Comparison of ENCODE assay signal across 19 mouse cellular contexts in the genomic region with DNA sequence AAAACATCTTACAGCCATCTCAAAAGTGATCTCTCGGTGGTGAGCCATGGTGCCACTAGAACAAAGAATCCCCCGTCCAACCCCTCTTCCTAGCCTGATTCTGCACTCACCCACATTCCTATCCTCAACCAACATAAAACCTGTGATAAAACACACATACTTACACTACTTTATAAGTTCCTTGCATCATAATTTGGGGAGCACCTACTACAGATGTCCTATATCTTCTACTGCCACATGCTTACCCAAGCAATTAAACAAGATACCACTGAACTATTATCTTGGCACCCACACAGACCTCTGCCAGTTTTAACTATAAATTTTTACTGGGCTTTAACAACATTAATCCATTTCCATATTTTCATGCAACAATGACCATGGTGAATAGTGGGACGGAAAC.
A peak's percentile ranks its signal among the peaks of the same experiment; 100 is the strongest.
DNase-seq lines count a peak whose midpoint lies in the region; ATAC-seq and TF ChIP-seq lines count a peak whose summit lies in the region.
"Had no signal": no experiment of that assay in that cellular context is flagged by ENCODE, and none has a peak within 500 bp of the region (broad histone marks: within the 10 kb centered on the region; RNA-seq: fewer than 3 reads in every experiment).

No protein-coding gene starts in this region.

- no peaks in the 10 kb centered on the region for H3K27me3 ChIP-seq in liver, embryonic 13.5 days
- no peaks in the 10 kb centered on the region for H3K27me3 ChIP-seq in liver, embryonic 11.5 days (replicated peaks; ENCODE audit: control insufficient read depth, insufficient read depth, low read length)
- no peaks in the 10 kb centered on the region for H3K27me3 ChIP-seq in liver, embryonic 15.5 days
- no peaks in the 10 kb centered on the region for H3K27me3 ChIP-seq in liver, postnatal 0 days (ENCODE audit: insufficient read depth, low read length)
- H3K27me3 ChIP-seq: embryonic facial prominence, embryonic 12.5 days; forebrain, embryonic 13.5 days; forebrain, embryonic 15.5 days had no signal

- H3K27ac ChIP-seq in liver, embryonic 13.5 days: no peak overlapping the region
- no peak overlapping the region for H3K27ac ChIP-seq in liver, embryonic 11.5 days (ENCODE audit: low read depth, low read length)
- no peak overlapping the region for H3K27ac ChIP-seq in liver, embryonic 15.5 days (replicated peaks)
- no peak overlapping the region for H3K27ac ChIP-seq in liver, postnatal 0 days (ENCODE audit: low read depth)
- H3K27ac ChIP-seq: embryonic facial prominence, embryonic 10.5 days; embryonic facial prominence, embryonic 12.5 days; forebrain, embryonic 13.5 days; forebrain, embryonic 15.5 days had no signal

- peaks cover 16% of the 10 kb centered on the region for H3K4me1 ChIP-seq in liver, embryonic 13.5 days (replicated peaks)
- H3K4me1 ChIP-seq in liver, embryonic 11.5 days (replicated peaks; ENCODE audit: control insufficient read depth, insufficient read depth, low read length): no peaks in the 10 kb centered on the region
- peaks cover 14% of the 10 kb centered on the region for H3K4me1 ChIP-seq in liver, embryonic 15.5 days (replicated peaks)
- H3K4me1 ChIP-seq in liver, postnatal 0 days (ENCODE audit: insufficient read depth): no peaks in the 10 kb centered on the region
- H3K4me1 ChIP-seq: embryonic facial prominence, embryonic 10.5 days; embryonic facial prominence, embryonic 12.5 days; forebrain, embryonic 13.5 days; forebrain, embryonic 15.5 days had no signal

- peak; percentile 40 for TF ChIP-seq EP300 in liver, postnatal 0 days (IDR thresholded peaks at IDR 0.05; ENCODE audit: low read depth)

- no peak overlapping the region for H3K4me2 ChIP-seq in liver, embryonic 13.5 days
- H3K4me2 ChIP-seq in liver, embryonic 11.5 days: no peak overlapping the region
- no peak overlapping the region for H3K4me2 ChIP-seq in liver, embryonic 15.5 days
- H3K4me2 ChIP-seq in liver, postnatal 0 days (ENCODE audit: low read depth, low read length): no peak overlapping the region
- H3K4me2 ChIP-seq: embryonic facial prominence, embryonic 12.5 days; forebrain, embryonic 13.5 days; forebrain, embryonic 15.5 days had no signal

- TF ChIP-seq CTCF in liver, postnatal 0 days (IDR thresholded peaks at IDR 0.05; ENCODE audit: low read depth): no peak

- 66% methylated on average over 3 of the region's 3 CpGs for WGBS in liver, embryonic 13.5 days (ENCODE audit: insufficient replicate concordance)
- WGBS in liver, embryonic 11.5 days: 86% methylated on average over 3 of the region's 3 CpGs
- WGBS in liver, embryonic 15.5 days (ENCODE audit: insufficient replicate concordance): 63% methylated on average over 3 of the region's 3 CpGs
- WGBS in liver, postnatal 0 days (ENCODE audit: insufficient replicate concordance): 68% methylated on average over 3 of the region's 3 CpGs

- no peaks in the 10 kb centered on the region for H3K36me3 ChIP-seq in liver, embryonic 13.5 days
- H3K36me3 ChIP-seq in liver, embryonic 11.5 days (ENCODE audit: control insufficient read depth, insufficient read depth, low read length): no peaks in the 10 kb centered on the region
- H3K36me3 ChIP-seq in liver, embryonic 15.5 days (replicated peaks): no peaks in the 10 kb centered on the region
- H3K36me3 ChIP-seq in liver, postnatal 0 days (replicated peaks; ENCODE audit: insufficient read depth, low read length): no peaks in the 10 kb centered on the region
- H3K36me3 ChIP-seq: embryonic facial prominence, embryonic 10.5 days; embryonic facial prominence, embryonic 12.5 days; forebrain, embryonic 15.5 days had no signal

- no peaks in the 10 kb centered on the region for H3K9me3 ChIP-seq in liver, embryonic 13.5 days (replicated peaks)
- H3K9me3 ChIP-seq in liver, embryonic 11.5 days (ENCODE audit: control insufficient read depth, low read length): no peaks in the 10 kb centered on the region
- no peaks in the 10 kb centered on the region for H3K9me3 ChIP-seq in liver, embryonic 15.5 days (replicated peaks)
- no peaks in the 10 kb centered on the region for H3K9me3 ChIP-seq in liver, postnatal 0 days (ENCODE audit: low read length)
- H3K9me3 ChIP-seq: embryonic facial prominence, embryonic 10.5 days; embryonic facial prominence, embryonic 12.5 days; forebrain, embryonic 13.5 days; forebrain, embryonic 15.5 days had no signal

- no peak overlapping the region for H3K4me3 ChIP-seq in liver, embryonic 13.5 days (replicated peaks)
- no peak overlapping the region for H3K4me3 ChIP-seq in liver, embryonic 11.5 days (ENCODE audit: low read depth, low read length)
- no peak overlapping the region for H3K4me3 ChIP-seq in liver, embryonic 15.5 days (replicated peaks)
- no peak overlapping the region for H3K4me3 ChIP-seq in liver, postnatal 0 days (ENCODE audit: low read depth, low read length)
- H3K4me3 ChIP-seq: embryonic facial prominence, embryonic 10.5 days; embryonic facial prominence, embryonic 12.5 days; forebrain, embryonic 13.5 days; forebrain, embryonic 15.5 days had no signal

- H3K9ac ChIP-seq in liver, embryonic 13.5 days: no peak overlapping the region
- H3K9ac ChIP-seq in liver, embryonic 11.5 days (ENCODE audit: low read depth, low read length): no peak overlapping the region
- H3K9ac ChIP-seq in liver, embryonic 15.5 days: no peak overlapping the region
- H3K9ac ChIP-seq in liver, postnatal 0 days (replicated peaks): no peak overlapping the region
- H3K9ac ChIP-seq: embryonic facial prominence, embryonic 12.5 days; forebrain, embryonic 13.5 days; forebrain, embryonic 15.5 days had no signal

- peak; percentile 54; the same call in 1 of the 2 replicates for ATAC-seq in liver, embryonic 13.5 days (ENCODE audit: low read depth)
- no peak for ATAC-seq in liver, embryonic 11.5 days (replicated peaks; ENCODE audit: low FRiP score)
- peak; percentile 49 for ATAC-seq in liver, embryonic 15.5 days (ENCODE audit: insufficient read depth)
- 0 out of 2 replicates have a peak, but pooled peaks have one; percentile 36 for ATAC-seq in liver, postnatal 0 days
- ATAC-seq: forebrain, embryonic 13.5 days; forebrain, embryonic 15.5 days had no signal

- no peak for DNase-seq in liver, embryonic 13.5 days
- DNase-seq in liver, embryonic 11.5 days (ENCODE audit: low spot score): no peak
- DNase-seq in liver, postnatal 0 days: no peak
- DNase-seq in adrenal gland, postnatal 10 days: no peak
- DNase-seq in spleen, postnatal 14 days (ENCODE audit: low spot score in 2 of 2): no peak
- no peak for DNase-seq in urinary bladder, postnatal 36 days (ENCODE audit: low spot score in 2 of 2)
- DNase-seq: adrenal gland, adult 2 months; adrenal gland, postnatal 14 days; adrenal gland, postnatal 36 days; cerebellum, adult 11-12 months; cerebellum, adult 2 months; cerebellum, adult 9-10 months; cerebellum, postnatal 10 days; cerebellum, postnatal 25 days had no signal
